Mouse (Mus musculus) embryonic facial prominence, embryonic 14.5 days (tissue): ENCODE results near the gene Aqp11. TPM values are rescaled to one million over a fixed set of nuclear protein-coding genes. Genes with fewer than 3 reads are reported as not detected.

Experiments
- ATAC-seq: fragments of 200-750 bp; cut with Nextera tagmentation; 2 replicates; pipeline ENCODE4 v1.8.0; 2017; ENCODE audit warnings: low read depth, moderate number of reproducible peaks, moderate TSS enrichment
- DNase-seq: peaks from one replicate; pipeline ENCODE4 v3.0.0-alpha.2; 2015; ENCODE audit warnings: low spot score
- H3K27ac ChIP-seq: fragments of 300-500 bp; sonication (generic); replicated peaks from 2 replicates; pipeline ENCODE4 v1.5.1; 2014; ENCODE audit warnings: low read depth, mild to moderate bottlenecking, low read length, moderate library complexity
- H3K27me3 ChIP-seq: fragments of 300-500 bp; sonication (generic); replicated peaks from 2 replicates; pipeline ENCODE4 v1.6.1; 2014; ENCODE audit warnings: low read length; ENCODE audit not compliant: control insufficient read depth, insufficient read depth
- H3K36me3 ChIP-seq: fragments of 300-500 bp; sonication (generic); 2 replicates; pipeline ENCODE4 v1.6.1; 2014; ENCODE audit warnings: low read length, mixed read lengths; ENCODE audit not compliant: control insufficient read depth, insufficient read depth
- H3K4me1 ChIP-seq: fragments of 300-500 bp; sonication (generic); 2 replicates; pipeline ENCODE4 v1.6.1; 2014; ENCODE audit warnings: antibody characterized with exemption, low read length; ENCODE audit not compliant: control insufficient read depth, insufficient read depth
- H3K4me2 ChIP-seq: fragments of 300-500 bp; sonication (generic); 2 replicates; pipeline ENCODE4 v1.6.1; 2014; ENCODE audit warnings: low read depth, mild to moderate bottlenecking, low read length, moderate library complexity, mixed read lengths
- H3K4me3 ChIP-seq: fragments of 300-500 bp; sonication (generic); 2 replicates; pipeline ENCODE4 v1.5.1; 2014; ENCODE audit warnings: low read depth, mild to moderate bottlenecking, low read length
- H3K9ac ChIP-seq: fragments of 300-500 bp; sonication (generic); 2 replicates; pipeline ENCODE4 v1.6.1; 2014; ENCODE audit warnings: low read depth, mild to moderate bottlenecking, low read length, moderate library complexity, mixed read lengths
- H3K9me3 ChIP-seq: fragments of 300-500 bp; sonication (generic); 2 replicates; pipeline ENCODE4 v1.6.1; 2016; ENCODE audit warnings: low read length; ENCODE audit not compliant: control insufficient read depth
- WGBS: fragments of 180-500 bp; shearing (Covaris S2); extraction: QIAGEN DNeasy Blood & Tissue Kit; methylation state at CpG from one replicate; pipeline ENCODE4 v1.1.7; 2014; 5-methylcytosine and 5-hydroxymethylcytosine counted together
- polyA plus RNA-seq: library from polyadenylated mRNA; unstranded; fragments of >200 nt; fragmentation: Nextera tagmentation; extraction: Ambion mirVana; gene quantifications from 2 replicates; pipeline ENCODE4 v1.2.1, GENCODE M21; 2014

The Aqp11 gene
- polyA plus RNA-seq: 4.4 and 4.7 TPM in 2 replicates

GRCm38 (mm10) chr7:97737638-97738456 is at the start of gene Aqp11:
Gene Aqp11, minus strand, starts transcription at chr7:97738289.
- Histone ChIP-seq H3K36me3 (no peaks in the 10 kb centered on the region), H3K9ac (peak within 1 kb of the TSS; percentile 70), H3K9me3 (no peaks in the 10 kb centered on the region), H3K4me1 (peaks cover 7% of the 10 kb centered on the region; the same call in 1 of the 2 replicates), H3K27me3 (no peaks in the 10 kb centered on the region), H3K27ac (no peak within 1 kb of the TSS), H3K4me3 (peak within 1 kb of the TSS; percentile 56), H3K4me2 (peak within 1 kb of the TSS; percentile 94)
- ATAC-seq (peak; percentile 96), DNase-seq (peak; percentile 90)
- WGBS: under 1% methylated on average over 26 of the region's 64 CpGs

DNA sequence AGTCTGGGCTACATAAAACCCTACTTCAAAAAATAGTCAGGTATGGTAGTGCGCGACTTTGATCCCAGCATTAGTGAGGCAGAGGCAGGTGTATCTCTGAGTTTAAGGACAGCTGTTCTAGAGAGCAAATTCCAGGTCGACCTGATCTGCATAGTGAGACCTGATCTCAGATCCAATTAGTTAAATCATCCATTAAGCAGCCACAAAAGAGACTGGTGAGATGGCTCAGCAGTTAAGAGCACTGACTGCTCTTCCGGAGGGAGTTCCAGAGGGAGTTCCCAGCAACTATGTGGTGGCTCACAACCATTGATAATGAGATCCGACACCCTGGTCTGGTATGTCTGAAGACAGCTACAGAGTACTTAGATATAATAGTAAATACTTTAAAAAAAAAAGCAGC is 45.4 kb upstream of the Aqp11 start:
- Histone ChIP-seq H3K27me3 (peaks cover 3% of the 10 kb centered on the region; the same call in 1 of the 2 replicates), H3K4me1 (no peaks in the 10 kb centered on the region), H3K4me3 (no peak overlapping the region), H3K4me2 (no peak overlapping the region), H3K9ac (no peak overlapping the region), H3K27ac (no peak overlapping the region), H3K9me3 (no peaks in the 10 kb centered on the region), H3K36me3 (no peaks in the 10 kb centered on the region)
- 57% methylated on average over 5 of the region's 5 CpGs for WGBS
- ATAC-seq: no peak
- no peak for DNase-seq

GRCm38 (mm10) chr7:97781496-97781895 is 43.4 kb upstream of the Aqp11 start:
- Histone ChIP-seq H3K4me1 (no peaks in the 10 kb centered on the region), H3K4me3 (no peak overlapping the region), H3K4me2 (no peak overlapping the region), H3K9ac (no peak overlapping the region), H3K36me3 (no peaks in the 10 kb centered on the region), H3K27me3 (peaks cover 3% of the 10 kb centered on the region; the same call in 1 of the 2 replicates), H3K27ac (no peak overlapping the region), H3K9me3 (no peaks in the 10 kb centered on the region)
- ATAC-seq (no peak), DNase-seq (no peak)
- 70% methylated on average over 8 of the region's 8 CpGs for WGBS

DNA sequence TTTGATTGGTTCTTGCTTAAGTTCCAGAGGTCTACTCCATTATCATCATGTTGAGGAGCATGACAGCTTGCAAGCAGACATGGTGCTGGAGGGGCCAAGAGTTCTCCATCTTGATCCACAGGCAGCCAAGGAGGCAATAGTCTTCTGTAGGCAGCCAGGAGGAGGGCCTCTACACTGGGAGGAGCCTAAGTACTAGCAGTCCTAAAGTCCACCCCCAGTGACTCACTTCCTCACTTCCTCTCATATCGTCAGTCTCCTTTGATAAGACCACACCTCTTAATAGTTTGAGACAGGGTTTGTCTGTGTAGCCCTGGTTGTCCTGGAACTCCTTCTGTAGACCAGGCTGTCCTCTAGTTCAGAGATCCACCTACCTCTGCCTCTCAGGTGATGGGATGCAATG is 42.7 kb upstream of the Aqp11 start:
- ATAC-seq (no peak), DNase-seq (no peak)
- whole genome bisulfite sequencing: 78% methylated on average over 1 of the region's 1 CpGs
- Histone ChIP-seq H3K4me1 (no peaks in the 10 kb centered on the region), H3K4me2 (no peak overlapping the region), H3K27me3 (0 out of 2 replicates have a peak, but pooled peaks cover 3% of the 10 kb centered on the region), H3K36me3 (no peaks in the 10 kb centered on the region), H3K4me3 (no peak overlapping the region), H3K9me3 (no peaks in the 10 kb centered on the region), H3K9ac (no peak overlapping the region), H3K27ac (no peak overlapping the region)

GRCm38 (mm10) chr7:97780222-97780621 is 42.1 kb upstream of the Aqp11 start:
- no peak overlapping the region for H3K9ac ChIP-seq
- H3K27me3 ChIP-seq: 0 out of 2 replicates have a peak, but pooled peaks cover 3% of the 10 kb centered on the region
- no peak overlapping the region for H3K4me3 ChIP-seq
- H3K27ac ChIP-seq: no peak overlapping the region
- no peaks in the 10 kb centered on the region for H3K36me3 ChIP-seq
- H3K4me2 ChIP-seq: no peak overlapping the region
- ATAC-seq (no peak), DNase-seq (no peak)
- WGBS: 86% methylated on average over 1 of the region's 1 CpGs
- no peaks in the 10 kb centered on the region for H3K4me1 ChIP-seq
- H3K9me3 ChIP-seq: no peaks in the 10 kb centered on the region

DNA sequence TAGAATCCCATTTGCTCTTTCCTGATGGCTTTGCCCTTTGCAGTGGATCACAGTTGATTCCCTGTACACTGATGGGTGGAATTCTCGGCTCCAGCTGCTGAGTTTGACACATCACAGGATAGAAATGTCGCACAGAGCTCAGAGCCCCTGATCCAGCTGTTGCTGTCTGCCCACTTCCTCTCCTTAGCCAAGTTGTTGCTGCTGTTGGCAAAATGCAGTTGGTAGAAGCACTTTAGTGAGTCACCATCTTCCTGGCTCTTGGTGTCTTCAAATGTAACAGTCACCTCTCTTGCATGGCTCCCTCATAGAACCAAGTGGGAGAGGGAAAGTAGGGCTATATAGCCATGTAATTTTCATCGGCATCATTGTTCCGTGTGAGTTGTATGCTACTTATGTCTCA is 39.1 kb upstream of the Aqp11 start:
- Histone ChIP-seq H3K36me3 (no peaks in the 10 kb centered on the region), H3K27me3 (no peaks in the 10 kb centered on the region), H3K4me1 (no peaks in the 10 kb centered on the region), H3K4me2 (no peak overlapping the region), H3K27ac (no peak overlapping the region), H3K9me3 (no peaks in the 10 kb centered on the region), H3K4me3 (no peak overlapping the region), H3K9ac (no peak overlapping the region)
- ATAC-seq: no peak
- DNase-seq: no peak
- 91% methylated on average over 4 of the region's 4 CpGs for WGBS

DNA sequence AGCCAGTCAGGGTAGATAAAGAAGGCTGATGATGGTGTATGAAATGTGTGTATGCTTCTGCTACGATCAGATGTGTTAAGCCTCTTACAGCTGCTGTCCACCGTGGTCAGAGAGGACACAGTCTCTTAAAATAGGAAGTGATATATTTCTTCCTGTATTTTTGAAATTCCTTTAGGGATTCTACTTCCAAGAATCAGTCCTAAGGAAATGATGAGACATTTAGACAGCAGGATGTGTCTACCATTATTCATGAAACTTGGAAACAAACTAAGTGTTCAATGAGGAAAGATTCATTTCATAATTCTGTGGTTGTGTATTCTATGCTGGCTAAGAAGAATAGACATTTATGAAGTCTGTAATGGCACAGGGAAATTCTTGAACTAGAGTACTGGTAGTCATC is 37.8 kb upstream of the Aqp11 start:
- ATAC-seq: no peak
- Histone ChIP-seq H3K4me1 (no peaks in the 10 kb centered on the region), H3K36me3 (no peaks in the 10 kb centered on the region), H3K9ac (no peak overlapping the region), H3K4me3 (no peak overlapping the region), H3K4me2 (no peak overlapping the region), H3K27me3 (no peaks in the 10 kb centered on the region), H3K27ac (no peak overlapping the region), H3K9me3 (no peaks in the 10 kb centered on the region)
- 69% methylated on average over 2 of the region's 2 CpGs for WGBS
- DNase-seq: no peak

GRCm38 (mm10) chr7:97775380-97775779 is 37.3 kb upstream of the Aqp11 start:
- Histone ChIP-seq H3K27me3 (no peaks in the 10 kb centered on the region), H3K4me2 (no peak overlapping the region), H3K4me1 (no peaks in the 10 kb centered on the region), H3K9me3 (no peaks in the 10 kb centered on the region), H3K9ac (no peak overlapping the region), H3K27ac (no peak overlapping the region), H3K36me3 (no peaks in the 10 kb centered on the region), H3K4me3 (no peak overlapping the region)
- WGBS: 23% methylated on average over 3 of the region's 3 CpGs
- ATAC-seq (no peak), DNase-seq (no peak)
